Mouse (Mus musculus): ENCODE measurements around the gene Ppp1r11.

- no peak for TF ChIP-seq CTCF (IDR thresholded peaks at IDR 0.05; ENCODE audit: borderline replicate concordance, insufficient read depth, low read depth, low read length)
- no peak for TF ChIP-seq POLR2A (IDR thresholded peaks at IDR 0.05; ENCODE audit: borderline replicate concordance, insufficient read depth, low read length)
Measured at GRCm38 (mm10) chr17:36952631-36953030, 1.1 kb upstream of the Ppp1r11 start.

Data from cerebellum, adult 2 months (tissue).